Mouse (Mus musculus) MEL (cell line): ENCODE data around the gene Tmeff1. TPM values are rescaled to one million over a fixed set of nuclear protein-coding genes. Genes with fewer than 3 reads are reported as not detected.

Source experiments
- DNase-seq: peaks from one replicate; pipeline ENCODE4 v3.0.0; 2011; ENCODE audit warnings: low read depth, low spot score
- H3K27ac ChIP-seq: 2 replicates; pipeline ENCODE4 v1.5.1; 2012; ENCODE audit warnings: low read depth, mild to moderate bottlenecking, control low read depth, low read length, moderate library complexity; ENCODE audit not compliant: control insufficient read depth
- H3K27me3 ChIP-seq, 2 experiments: fragments of 150-350 bp in 1 of 2; sonication (generic) in 1 of 2; 2 replicates each; pipeline ENCODE4 v1.6.1; 2012; ENCODE audit warnings: low read length in 2 of 2, mild to moderate bottlenecking in 2 of 2, improper control_type of control experiment in 1 of 2, moderate library complexity in 1 of 2; ENCODE audit not compliant: insufficient read depth in 2 of 2, control insufficient read depth in 1 of 2
- H3K36me3 ChIP-seq, 2 experiments: 2 replicates each; pipeline ENCODE4 v1.6.1; 2012 to 2014; ENCODE audit warnings: low read length in 2 of 2, improper control_type of control experiment in 1 of 2, inconsistent platforms in 1 of 2, mild to moderate bottlenecking in 1 of 2; ENCODE audit not compliant: insufficient read depth in 2 of 2, control insufficient read depth in 1 of 2
- H3K4me1 ChIP-seq, 2 experiments: fragments of 150-350 bp in 1 of 2; sonication (generic) in 1 of 2; 2 replicates each; pipeline ENCODE4 v1.6.1; 2012; ENCODE audit warnings: low read length in 2 of 2, improper control_type of control experiment in 1 of 2, mild to moderate bottlenecking in 1 of 2; ENCODE audit not compliant: insufficient read depth in 2 of 2, control insufficient read depth in 1 of 2
- H3K4me3 ChIP-seq, 2 experiments: fragments of 150-350 bp in 1 of 2; sonication (generic) in 1 of 2; 2 replicates each; pipeline ENCODE4 v1.5.1; 2012; ENCODE audit warnings: low read depth in 2 of 2, low read length in 2 of 2, mild to moderate bottlenecking in 2 of 2, moderate library complexity in 2 of 2, control low read depth in 1 of 2, improper control_type of control experiment in 1 of 2; ENCODE audit not compliant: control insufficient read depth in 1 of 2, insufficient read depth in 1 of 2
- H3K79me2 ChIP-seq: 2 replicates; pipeline ENCODE4 v1.6.1; 2012; ENCODE audit warnings: mild to moderate bottlenecking, low read length, moderate library complexity; ENCODE audit not compliant: control insufficient read depth, poor library complexity, insufficient read depth
- H3K9ac ChIP-seq: 2 replicates; pipeline ENCODE4 v1.6.1; 2012; ENCODE audit warnings: low read depth, mild to moderate bottlenecking, control low read depth, low read length, moderate library complexity; ENCODE audit not compliant: control insufficient read depth, poor library complexity, severe bottlenecking
- H3K9me3 ChIP-seq: fragments of 150-350 bp; sonication (generic); replicated peaks from 2 replicates; pipeline ENCODE4 v1.6.1; 2012; ENCODE audit warnings: mild to moderate bottlenecking, low read length, improper control_type of control experiment, moderate library complexity; ENCODE audit not compliant: insufficient read depth
- BHLHE40 ChIP-seq: IDR thresholded peaks from 2 replicates; pipeline ENCODE4 v1.6.1; 2012; ENCODE audit warnings: low read depth, mild to moderate bottlenecking, inconsistent platforms, low read length, improper control_type of control experiment, borderline replicate concordance
- CHD1 ChIP-seq: IDR thresholded peaks from 2 replicates; pipeline ENCODE4 v1.6.1; 2012; ENCODE audit warnings: low read depth, mild to moderate bottlenecking, inconsistent platforms, low read length, improper control_type of control experiment
- CHD2 ChIP-seq: IDR thresholded peaks from 2 replicates; pipeline ENCODE4 v1.6.1; 2011; ENCODE audit warnings: low read length, improper control_type of control experiment
- ELF1 ChIP-seq: IDR thresholded peaks from 2 replicates; pipeline ENCODE4 v1.6.1; 2014; ENCODE audit warnings: low read depth, mild to moderate bottlenecking, inconsistent platforms, low read length, improper control_type of control experiment, moderate library complexity
- EP300 ChIP-seq, 2 experiments: IDR thresholded peaks; 2 replicates each; pipeline ENCODE4 v1.6.1; 2011; ENCODE audit warnings: improper control_type of control experiment in 2 of 2, low read length in 2 of 2, low read depth in 1 of 2, mild to moderate bottlenecking in 1 of 2
- GATA1 ChIP-seq: IDR thresholded peaks from 2 replicates; pipeline ENCODE4 v1.6.1; 2011; ENCODE audit warnings: low read depth, low read length, improper control_type of control experiment
- JUND ChIP-seq: IDR thresholded peaks from 2 replicates; pipeline ENCODE4 v1.6.1; 2011; ENCODE audit warnings: low read depth, mild to moderate bottlenecking, improper control_type of control experiment, low read length
- MAFK ChIP-seq: IDR thresholded peaks from 2 replicates; pipeline ENCODE4 v1.6.1; 2011; ENCODE audit warnings: low read depth, mild to moderate bottlenecking, low read length, improper control_type of control experiment, borderline replicate concordance
- MEF2A ChIP-seq: IDR thresholded peaks from 2 replicates; pipeline ENCODE4 v1.6.1; 2014; ENCODE audit warnings: low read depth, mild to moderate bottlenecking, inconsistent platforms, low read length, improper control_type of control experiment; ENCODE audit not compliant: poor library complexity, insufficient replicate concordance, severe bottlenecking; ENCODE audit errors: extremely low read depth
- MXI1 ChIP-seq: IDR thresholded peaks from 2 replicates; pipeline ENCODE4 v1.6.1; 2011; ENCODE audit warnings: mild to moderate bottlenecking, low read depth, low read length, improper control_type of control experiment
- MYC ChIP-seq: IDR thresholded peaks from 2 replicates; pipeline ENCODE4 v1.6.1; 2011; ENCODE audit warnings: low read depth, mild to moderate bottlenecking, low read length, improper control_type of control experiment, moderate library complexity
- NELFE ChIP-seq: IDR thresholded peaks from 2 replicates; pipeline ENCODE4 v1.6.1; 2011; ENCODE audit warnings: low read depth, low read length, improper control_type of control experiment
- POLR2AphosphoS5 ChIP-seq: IDR thresholded peaks from 2 replicates; pipeline ENCODE4 v1.6.1; 2012; ENCODE audit warnings: low read depth, borderline replicate concordance, mild to moderate bottlenecking, inconsistent platforms, low read length, moderate library complexity, mixed read lengths
- RCOR1 ChIP-seq: IDR thresholded peaks from 2 replicates; pipeline ENCODE4 v1.6.1; 2012; ENCODE audit warnings: low read depth, mild to moderate bottlenecking, inconsistent platforms, low read length, improper control_type of control experiment
- SIN3A ChIP-seq: IDR thresholded peaks from 2 replicates; pipeline ENCODE4 v1.6.1; 2012; ENCODE audit warnings: low read length, improper control_type of control experiment, inconsistent platforms
- TAL1 ChIP-seq: IDR thresholded peaks from 2 replicates; pipeline ENCODE4 v1.6.1; 2012; ENCODE audit warnings: mild to moderate bottlenecking, inconsistent platforms, low read length, moderate library complexity, mixed read lengths
- USF1 ChIP-seq: IDR thresholded peaks from 2 replicates; pipeline ENCODE4 v1.6.1; 2014; ENCODE audit warnings: low read depth, mild to moderate bottlenecking, inconsistent platforms, low read length, improper control_type of control experiment, moderate library complexity
- ZC3H11A ChIP-seq: IDR thresholded peaks from 2 replicates; pipeline ENCODE4 v1.6.1; 2012; ENCODE audit warnings: low read depth, mild to moderate bottlenecking, inconsistent platforms, low read length, improper control_type of control experiment
- polyA plus RNA-seq, 2 experiments: library from polyadenylated mRNA; stranded (reverse) in 1 of 2; unstranded in 1 of 2; fragments of >175 nt in 1 of 2; fragments of >200 nt in 1 of 2; gene quantifications; 2 replicates each; pipeline versions ENCODE4 v1.2.1 to v1.2.4; 2012; ENCODE audit warnings: low replicate concordance in 2 of 2, low read depth in 1 of 2; ENCODE audit not compliant: insufficient read length in 2 of 2, insufficient read depth in 1 of 2, missing spikeins in 1 of 2
- total RNA-seq: library from RNA; depleted of rRNA; stranded (reverse); fragments of 300-350 nt; gene quantifications from 2 replicates; pipeline ENCODE4 v1.2.3, GENCODE M21; 2012

The Tmeff1 gene
- total and polyA plus RNA-seq, 3 experiments, result not detected

GRCm38 (mm10) chr4:48578399-48578798 lies 6.6 kb upstream of the Tmeff1 start:
- H3K4me1 ChIP-seq, result no peaks in the 10 kb centered on the region
- DNase-seq, result no peak
- no peaks in the 10 kb centered on the region for H3K9me3 ChIP-seq
- H3K9ac ChIP-seq, result no peak overlapping the region
- H3K79me2 ChIP-seq, result no peaks in the 10 kb centered on the region
- no peaks in the 10 kb centered on the region for H3K36me3 ChIP-seq
- no peak overlapping the region for H3K4me3 ChIP-seq
- TF ChIP-seq MEF2A (no peak), CHD1 (no peak), TAL1 (no peak), JUND (no peak), POLR2AphosphoS5 (no peak), RCOR1 (no peak), ELF1 (no peak)
- H3K27ac ChIP-seq, result no peak overlapping the region
- no peaks in the 10 kb centered on the region for H3K27me3 ChIP-seq

GRCm38 (mm10) chr4:48579475-48580110 lies 5.4 kb upstream of the Tmeff1 start:
- Histone ChIP-seq H3K4me3 (no peak overlapping the region), H3K9ac (no peak overlapping the region), H3K36me3 (no peaks in the 10 kb centered on the region), H3K27ac (no peak overlapping the region), H3K9me3 (no peaks in the 10 kb centered on the region), H3K79me2 (no peaks in the 10 kb centered on the region), H3K4me1 (no peaks in the 10 kb centered on the region), H3K27me3 (no peaks in the 10 kb centered on the region)
- DNase-seq, result no peak
- TF ChIP-seq USF1 (no peak), BHLHE40 (no peak), CHD1 (no peak), MEF2A (no peak), NELFE (no peak), CHD2 (no peak), SIN3A (no peak), MAFK (no peak), MXI1 (no peak), ZC3H11A (no peak), GATA1 (no peak), EP300 (IDR thresholded peaks at IDR 0.05; ENCODE audit: low read depth in 1 of 2, low read length in 2 of 2) (no peak), JUND (no peak), MYC (no peak)
